Mouse (Mus musculus): ENCODE measurements around the gene Arv1.

- TF ChIP-seq POLR2A (IDR thresholded peaks at IDR 0.05; ENCODE audit: insufficient read depth, low read depth, low read length) (no peak), CTCF (IDR thresholded peaks at IDR 0.05; ENCODE audit: insufficient read depth, low read depth, low read length) (no peak)
Observed at GRCm38 (mm10) chr8:124702183-124702582, 19.8 kb upstream of the Arv1 start.
